Mouse (Mus musculus): Measurements from ENCODE around the gene Tas2r144. TPM values are rescaled to one million over a fixed set of nuclear protein-coding genes. Genes with fewer than 3 reads are reported as not detected.

Gene Tas2r144
- polyA plus RNA-seq (2012; rRNA removed; ENCODE audit: low replicate concordance): not detected in 2 replicates

GRCm38 (mm10) chr6:42215028-42215427 lies at the start of gene Tas2r144:
Gene Tas2r144, plus strand, starts transcription at chr6:42215328.

GRCm38 (mm10) chr6:42245711-42246353 lies 30.7 kb downstream of the Tas2r144 start, which contains the start of gene Gstk1:
Gene Gstk1, plus strand, starts transcription at chr6:42245935.

GRCm38 (mm10) chr6:42261524-42262170 lies 46.5 kb downstream of the Tas2r144 start, which contains the start of gene Tmem139:
Gene Tmem139, plus strand, starts transcription at chr6:42261970.

GRCm38 (mm10) chr6:42264626-42265312 lies 49.6 kb downstream of the Tas2r144 start, which contains the start of gene Casp2:
Gene Casp2, plus strand, starts transcription at chr6:42264985.

Other genes starting within 250 kb of the Tas2r144 start
- not detected in 2 replicates for gene Sval3, start 247.2 kb upstream of the Tas2r144 start, polyA plus RNA-seq (2012; rRNA removed; ENCODE audit: low replicate concordance)
- not detected in 2 replicates for gene Sva, start 176.9 kb upstream of the Tas2r144 start, polyA plus RNA-seq (2012; rRNA removed; ENCODE audit: low replicate concordance)
- not detected in 2 replicates for gene Tas2r139, start 74.4 kb upstream of the Tas2r144 start, polyA plus RNA-seq (2012; rRNA removed; ENCODE audit: low replicate concordance)
- gene Gstk1, start 30.6 kb downstream of the Tas2r144 start, polyA plus RNA-seq (2012; rRNA removed; ENCODE audit: low replicate concordance): 35.3 and 42.7 TPM in 2 replicates
- 28.7 and 43.7 TPM in 2 replicates for gene Tmem139, start 46.6 kb downstream of the Tas2r144 start, polyA plus RNA-seq (2012; rRNA removed; ENCODE audit: low replicate concordance)
- 9.4 and 17.3 TPM in 2 replicates for gene Casp2, start 49.7 kb downstream of the Tas2r144 start, polyA plus RNA-seq (2012; rRNA removed; ENCODE audit: low replicate concordance)
- gene Clcn1, start 71.4 kb downstream of the Tas2r144 start, polyA plus RNA-seq (2012; rRNA removed; ENCODE audit: low replicate concordance): 0.15 and 0.54 TPM in 2 replicates
- 0.08 and 0.09 TPM in 2 replicates for gene Fam131b, start 109.3 kb downstream of the Tas2r144 start, polyA plus RNA-seq (2012; rRNA removed; ENCODE audit: low replicate concordance)
- gene Zyx, start 134.3 kb downstream of the Tas2r144 start, polyA plus RNA-seq (2012; rRNA removed; ENCODE audit: low replicate concordance): 165 and 301 TPM in 2 replicates
- 30.8 and 60.3 TPM in 2 replicates for gene Epha1, start 157.9 kb downstream of the Tas2r144 start, polyA plus RNA-seq (2012; rRNA removed; ENCODE audit: low replicate concordance)
- gene Tas2r143, start 184.9 kb downstream of the Tas2r144 start, polyA plus RNA-seq (2012; rRNA removed; ENCODE audit: low replicate concordance): not detected in 2 replicates
- not detected in 2 replicates for gene Tas2r135, start 190.1 kb downstream of the Tas2r144 start, polyA plus RNA-seq (2012; rRNA removed; ENCODE audit: low replicate concordance)
- not detected in 2 replicates for gene Tas2r126, start 219.2 kb downstream of the Tas2r144 start, polyA plus RNA-seq (2012; rRNA removed; ENCODE audit: low replicate concordance)
- gene Olfr458, start 249.9 kb downstream of the Tas2r144 start, polyA plus RNA-seq (2012; rRNA removed; ENCODE audit: low replicate concordance): not detected in 2 replicates